Mouse (Mus musculus): Measurements from ENCODE around the gene Ciapin1.

DNA sequence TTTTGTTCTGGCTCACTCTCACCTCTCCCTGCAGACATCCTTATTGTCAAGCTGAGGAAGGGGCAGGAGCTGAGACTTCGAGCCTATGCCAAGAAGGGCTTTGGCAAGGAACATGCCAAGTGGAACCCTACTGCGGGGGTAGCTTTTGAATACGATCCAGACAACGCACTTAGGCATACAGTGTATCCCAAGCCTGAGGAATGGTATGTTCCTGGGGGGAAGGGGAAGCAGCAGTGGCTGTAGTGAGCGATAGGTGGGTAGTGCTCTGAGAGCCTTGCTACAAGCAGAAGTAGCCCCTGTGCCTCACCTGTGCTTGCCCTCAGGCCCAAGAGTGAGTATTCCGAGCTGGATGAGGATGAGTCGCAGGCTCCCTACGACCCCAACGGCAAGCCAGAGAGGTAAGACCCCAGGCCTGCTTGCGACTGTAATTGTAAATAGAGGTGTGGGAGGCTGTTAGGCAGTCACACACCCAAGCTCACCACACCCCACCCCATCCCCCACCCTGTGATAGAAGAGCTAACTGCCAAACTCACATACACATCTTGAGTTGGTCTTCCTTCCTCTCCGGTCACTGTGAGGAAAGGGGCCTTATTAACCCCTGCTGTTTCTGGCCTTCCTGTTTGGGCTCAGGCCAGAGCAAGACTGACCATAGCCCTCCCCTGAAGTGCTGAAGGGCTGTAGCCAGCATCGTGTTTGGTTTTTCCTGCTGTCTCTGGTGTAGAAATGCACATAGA lies 24.5 kb upstream of the Ciapin1 start:
- TF ChIP-seq FOSL1 (IDR thresholded peaks at IDR 0.05; ENCODE audit: insufficient read depth, low read length, poor library complexity, severe bottlenecking) (no peak), CTCF (IDR thresholded peaks at IDR 0.05; ENCODE audit: control insufficient read depth, insufficient read depth, insufficient read length) (no peak), MYOG (IDR thresholded peaks at IDR 0.05; ENCODE audit: control insufficient read depth, extremely low read depth, insufficient read length) (no peak), USF1 (IDR thresholded peaks at IDR 0.05; ENCODE audit: low read depth) (no peak), CEBPB (IDR thresholded peaks at IDR 0.05; ENCODE audit: low read depth) (no peak)
